Mouse (Mus musculus) MEL (cell line): ENCODE measurements around the gene Cops2.

ENCODE experiments used
- E2F4 ChIP-seq: IDR thresholded peaks from 2 replicates; pipeline ENCODE4 v1.6.1; 2011; ENCODE audit warnings: low read depth, low read length, improper control_type of control experiment, borderline replicate concordance
- NELFE ChIP-seq: IDR thresholded peaks from 2 replicates; pipeline ENCODE4 v1.6.1; 2011; ENCODE audit warnings: low read depth, low read length, improper control_type of control experiment

- TF ChIP-seq E2F4, result no peak
- peak; percentile 66 for TF ChIP-seq NELFE
Observed at GRCm38 (mm10) chr2:125858521-125859280, at the start of gene Cops2, which contains the start of gene Galk2.
